Mouse (Mus musculus): ENCODE data around the gene Yif1b.
"Not testable (repeated sequence)": the region's sequence is repeated elsewhere in the genome, so short reads cannot be mapped to it uniquely, and the experiment has no call there.

Gene Yif1b

DNA sequence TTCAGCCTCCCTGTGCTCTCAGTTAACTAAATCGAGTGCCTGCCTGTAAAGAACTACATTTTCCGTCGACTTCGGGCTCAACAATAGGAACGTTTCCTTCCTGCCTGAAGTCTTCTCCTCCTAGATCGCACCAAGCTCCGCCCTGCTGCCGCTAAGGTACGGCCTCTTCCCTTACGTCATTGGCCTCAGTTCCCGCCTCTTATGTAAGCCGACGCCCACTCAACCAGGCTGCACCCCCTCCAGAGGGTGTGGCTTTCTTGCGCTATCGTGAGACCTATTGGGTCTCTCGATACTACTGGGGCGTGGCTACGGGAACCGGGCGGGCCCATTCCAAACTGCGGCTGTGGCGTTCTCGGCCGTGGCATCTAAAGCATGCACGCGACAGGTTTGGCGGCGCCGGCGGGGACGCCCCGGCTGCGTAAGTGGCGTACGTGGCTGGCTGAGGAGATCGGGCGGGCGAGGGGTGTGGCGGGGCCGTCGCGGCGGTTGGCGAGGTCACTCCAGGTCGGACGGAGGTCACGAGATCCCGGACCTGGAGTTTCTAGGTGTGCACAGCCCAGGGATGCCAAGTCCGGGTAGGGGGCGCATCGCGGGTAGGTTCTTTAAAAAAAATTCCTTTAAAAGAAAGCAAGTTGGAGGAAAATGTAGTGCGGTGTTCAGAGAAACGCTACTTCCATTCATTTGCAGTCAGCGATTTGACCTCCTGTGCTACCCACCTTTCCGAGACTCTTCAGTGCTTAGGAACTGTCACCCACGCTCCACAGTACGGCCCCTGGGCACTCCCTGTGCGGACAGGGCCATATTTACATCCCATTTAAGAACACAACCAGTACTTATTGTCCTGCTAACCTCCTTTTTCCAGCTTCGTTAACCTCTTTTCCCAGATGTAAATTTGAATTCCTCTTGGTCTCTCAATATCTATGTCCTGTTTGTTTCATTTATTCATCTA, at the start of gene Yif1b:
Yif1b (plus strand) TSS at position 311 of the 949 bp plus-strand sequence.
- ATAC-seq (ENCODE audit: low TSS enrichment), result peak; percentile 96

DNA sequence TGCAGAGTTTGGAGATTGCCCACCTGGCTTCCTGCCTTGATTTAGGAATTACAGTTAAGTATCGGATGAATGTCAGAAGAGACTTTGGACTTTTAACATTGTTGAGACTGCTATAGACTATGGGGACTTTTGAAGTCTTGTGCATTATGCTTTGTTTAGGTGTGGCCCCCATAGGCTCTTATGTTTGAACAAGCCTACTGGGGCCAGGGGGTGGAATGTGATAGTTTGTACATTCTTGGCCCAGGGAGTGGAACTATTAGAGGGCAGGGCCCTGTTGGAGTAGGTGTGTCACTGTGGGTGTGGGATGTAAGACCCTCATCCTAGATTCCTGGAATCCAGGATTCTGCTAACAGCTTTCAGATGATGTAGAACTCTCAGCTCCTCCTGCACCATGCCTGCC, 43.9 kb upstream of the Yif1b start:
- ATAC-seq (ENCODE audit: low TSS enrichment), result not testable (repeated sequence)

DNA sequence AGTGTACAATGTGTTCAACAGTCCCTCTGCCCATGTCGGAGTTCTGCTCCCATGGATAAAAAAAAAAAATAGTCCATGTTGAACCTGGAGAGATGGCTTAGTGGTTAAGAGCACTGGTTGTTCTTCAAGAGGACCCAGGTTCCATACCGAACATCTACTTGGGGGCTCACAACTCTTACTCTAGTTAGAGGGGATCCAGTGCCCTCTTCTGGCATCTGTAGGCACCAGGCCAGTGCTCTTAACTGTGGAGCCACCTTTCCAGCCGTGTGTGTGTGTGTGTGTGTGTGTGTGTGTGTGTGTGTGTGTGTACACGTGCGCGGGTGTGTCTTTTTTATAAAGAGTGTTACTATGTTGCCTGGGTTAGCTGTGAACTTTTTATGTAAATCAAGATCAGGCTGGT, 35.6 kb upstream of the Yif1b start:
- ATAC-seq (ENCODE audit: low TSS enrichment), result no peak

DNA sequence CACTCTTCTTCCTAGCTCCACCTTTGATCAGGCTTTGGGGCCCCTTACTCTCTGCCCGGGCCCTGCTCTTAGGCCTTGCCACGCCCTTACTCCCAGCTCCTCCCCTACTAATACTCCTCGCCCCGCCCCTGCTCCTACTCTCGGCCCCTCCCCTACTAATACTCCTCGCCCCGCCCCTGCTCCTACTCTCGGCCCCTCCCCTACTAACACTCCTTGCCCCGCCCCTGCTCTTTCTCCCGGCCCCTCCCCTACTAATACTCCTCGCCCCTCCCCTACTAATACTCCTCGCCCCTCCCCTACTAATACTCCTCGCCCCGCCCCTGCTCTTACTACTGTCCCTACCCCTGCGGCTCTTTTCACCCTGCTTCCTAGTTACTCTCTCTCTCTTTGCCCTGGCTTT, 27.1 kb upstream of the Yif1b start:
- ATAC-seq (ENCODE audit: low TSS enrichment), result not testable (repeated sequence)

DNA sequence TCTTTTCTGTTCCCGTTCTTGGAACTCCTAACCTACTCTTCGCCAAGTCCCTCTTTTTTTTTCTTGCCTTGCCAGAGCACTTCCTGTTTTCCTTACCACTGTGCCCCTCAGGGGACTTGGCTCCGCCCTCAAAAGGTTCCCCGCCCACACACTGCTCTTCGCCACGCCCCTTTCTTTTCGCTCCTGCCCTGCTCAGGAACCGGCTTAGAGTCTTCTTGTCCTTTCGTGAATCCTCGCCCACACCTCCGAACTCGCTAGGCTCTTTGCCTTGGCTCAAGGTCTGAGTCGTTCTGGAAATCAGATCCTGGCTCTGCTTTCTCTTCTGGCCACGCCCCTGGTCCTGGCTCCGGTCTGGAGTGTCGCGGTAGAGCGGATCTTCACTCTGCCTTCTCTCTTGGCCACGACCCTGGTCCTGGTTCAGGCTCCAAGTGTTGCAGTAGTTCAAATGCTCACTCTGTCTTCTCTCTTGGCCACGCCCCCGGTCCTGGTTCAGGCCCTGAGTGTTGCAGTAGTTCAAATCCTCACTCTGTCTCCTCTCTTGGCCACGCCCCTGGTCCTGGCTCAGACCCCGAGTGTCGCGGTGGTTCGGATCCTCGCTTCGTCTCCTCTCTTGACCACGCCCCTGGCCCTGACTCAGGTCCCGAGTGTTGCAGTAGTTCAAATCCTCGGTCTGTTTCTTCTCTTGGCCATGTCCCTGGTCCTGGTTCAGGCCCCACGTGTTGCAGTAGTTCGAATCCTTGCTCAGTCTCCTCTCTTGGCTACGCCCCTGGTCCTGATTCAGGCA, 26.5 kb upstream of the Yif1b start:
- ATAC-seq (ENCODE audit: low TSS enrichment), result no peak

DNA sequence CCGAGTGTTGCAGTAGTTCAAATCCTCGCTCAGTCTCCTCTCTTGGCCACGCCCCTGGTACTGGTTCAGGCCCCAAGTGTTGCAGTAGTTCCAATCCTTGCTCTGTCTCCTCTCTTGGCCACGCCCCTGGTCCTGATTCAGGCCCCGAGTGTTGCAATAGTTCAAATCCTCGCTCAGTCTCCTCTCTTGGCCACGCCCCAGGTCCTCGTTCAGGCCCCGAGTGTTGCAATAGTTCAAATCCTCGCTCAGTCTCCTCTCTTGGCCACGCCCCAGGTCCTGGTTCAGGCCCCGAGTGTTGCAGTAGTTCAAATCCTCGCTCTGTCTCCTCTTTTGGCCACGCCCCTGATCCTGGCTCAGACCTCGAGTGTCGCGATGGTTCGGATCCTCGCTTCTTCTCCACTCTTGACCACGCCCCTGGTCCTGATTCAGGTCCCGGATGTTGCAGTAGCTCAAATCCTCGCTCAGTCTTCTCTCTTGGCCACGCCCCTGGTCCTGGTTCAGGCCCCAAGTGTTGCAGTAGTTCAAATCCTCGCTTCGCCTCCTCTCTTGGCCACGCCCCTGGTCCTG, 25.8 kb upstream of the Yif1b start:
- no peak for ATAC-seq (ENCODE audit: low TSS enrichment)

DNA sequence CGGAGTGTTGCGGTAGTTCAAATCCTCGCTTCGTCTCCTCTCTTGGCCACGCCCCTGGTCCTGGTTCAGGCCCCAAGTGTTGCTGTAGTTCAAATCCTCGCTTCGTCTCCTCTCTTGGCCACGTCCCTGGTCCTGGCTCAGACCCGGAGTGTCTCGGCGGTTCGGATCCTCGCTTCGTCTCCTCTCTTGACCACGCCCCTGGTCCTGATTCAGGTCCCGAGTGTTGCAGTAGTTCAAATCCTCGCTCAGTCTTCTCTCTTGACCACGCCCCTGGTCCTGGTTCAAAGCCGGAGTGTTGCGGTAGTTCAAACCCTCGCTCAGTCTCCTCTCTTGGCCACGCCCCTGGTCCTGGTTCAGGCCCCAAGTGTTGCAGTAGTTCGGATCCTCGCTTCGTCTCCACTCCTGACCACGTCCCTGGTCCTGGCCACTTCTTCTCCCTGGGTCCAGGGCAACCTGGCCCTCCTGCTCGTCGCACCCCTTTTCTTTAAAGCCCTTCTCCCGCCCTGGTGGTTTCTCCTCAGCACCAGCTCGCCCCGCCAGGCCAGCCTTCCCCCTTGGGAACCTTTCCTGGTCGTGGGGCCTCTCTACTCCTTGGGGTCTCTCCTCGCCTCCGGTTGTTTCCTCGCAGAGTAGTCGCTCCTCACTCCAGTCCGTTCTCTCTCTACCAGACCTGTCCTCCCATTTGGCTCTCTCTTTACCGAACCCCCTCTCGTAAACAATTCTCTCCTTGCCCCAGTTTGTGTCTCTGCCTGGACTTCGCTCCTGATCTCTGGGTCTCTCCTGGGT, 25.2 kb upstream of the Yif1b start:
- not testable (repeated sequence) for ATAC-seq (ENCODE audit: low TSS enrichment)

DNA sequence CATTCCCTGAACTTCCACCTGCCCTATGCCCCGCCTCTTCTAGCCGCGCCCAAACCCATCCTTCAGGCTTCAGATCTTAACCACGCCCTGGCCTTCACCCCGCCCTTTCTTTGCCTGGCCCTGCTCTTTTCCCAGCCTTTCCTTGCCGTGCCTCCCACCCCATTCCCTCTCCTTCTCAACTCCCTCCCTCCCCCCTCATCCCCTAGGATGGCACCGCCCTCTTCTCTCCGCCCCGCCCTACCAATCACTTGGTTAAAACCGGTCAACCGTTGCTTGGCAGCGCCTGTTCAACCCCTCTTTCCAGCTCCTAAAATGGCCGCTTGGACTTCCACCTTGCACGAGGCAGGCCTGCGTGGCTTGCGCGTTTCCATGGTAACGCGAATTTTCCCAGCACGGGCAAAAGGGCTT, 24.4 kb upstream of the Yif1b start, which contains the start of gene Catsperg1:
Catsperg1 (minus strand) TSS at position 361 of the 408 bp plus-strand sequence.
- ATAC-seq (ENCODE audit: low TSS enrichment), result no peak

DNA sequence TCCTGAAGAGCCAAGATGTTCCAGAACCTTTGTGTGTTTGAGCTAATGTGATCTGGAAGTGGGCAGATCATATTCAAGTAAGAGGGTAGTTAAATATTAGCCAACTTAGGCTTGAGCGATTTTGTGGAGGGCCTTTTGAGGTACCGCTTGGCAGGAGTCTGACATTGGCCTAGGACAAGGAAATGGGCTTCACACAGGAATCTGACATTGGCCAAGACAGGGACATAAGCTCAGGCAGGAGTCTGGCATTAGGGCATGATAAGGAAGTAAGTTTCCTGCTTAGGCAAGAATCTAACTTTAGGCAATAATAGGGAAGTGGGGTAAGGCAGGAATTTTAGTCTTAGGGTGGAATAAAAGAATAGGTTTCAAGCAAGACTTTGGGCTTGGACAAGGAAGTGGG, 23.9 kb upstream of the Yif1b start:
- no peak for ATAC-seq (ENCODE audit: low TSS enrichment)

DNA sequence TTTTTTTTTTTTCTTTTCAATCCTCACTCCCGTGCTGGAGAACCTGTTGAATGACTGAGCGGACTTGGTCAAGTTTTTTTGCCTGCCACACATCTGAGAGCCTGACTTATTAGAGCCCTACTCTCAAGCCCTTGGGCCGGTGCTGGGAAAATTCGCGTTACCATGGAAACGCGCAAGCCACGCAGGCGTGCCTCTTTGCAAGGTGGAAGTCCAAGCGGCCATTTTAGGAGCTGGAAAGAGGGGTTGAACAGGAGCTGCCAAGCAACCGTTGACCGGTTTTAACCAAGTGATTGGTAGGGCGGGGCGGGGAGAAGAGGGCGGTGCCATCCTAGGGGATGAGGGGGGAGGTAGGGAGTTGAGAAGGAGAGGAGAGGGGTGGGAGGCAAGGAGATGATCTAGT, 23.3 kb upstream of the Yif1b start:
- ATAC-seq (ENCODE audit: low TSS enrichment), result no peak

DNA sequence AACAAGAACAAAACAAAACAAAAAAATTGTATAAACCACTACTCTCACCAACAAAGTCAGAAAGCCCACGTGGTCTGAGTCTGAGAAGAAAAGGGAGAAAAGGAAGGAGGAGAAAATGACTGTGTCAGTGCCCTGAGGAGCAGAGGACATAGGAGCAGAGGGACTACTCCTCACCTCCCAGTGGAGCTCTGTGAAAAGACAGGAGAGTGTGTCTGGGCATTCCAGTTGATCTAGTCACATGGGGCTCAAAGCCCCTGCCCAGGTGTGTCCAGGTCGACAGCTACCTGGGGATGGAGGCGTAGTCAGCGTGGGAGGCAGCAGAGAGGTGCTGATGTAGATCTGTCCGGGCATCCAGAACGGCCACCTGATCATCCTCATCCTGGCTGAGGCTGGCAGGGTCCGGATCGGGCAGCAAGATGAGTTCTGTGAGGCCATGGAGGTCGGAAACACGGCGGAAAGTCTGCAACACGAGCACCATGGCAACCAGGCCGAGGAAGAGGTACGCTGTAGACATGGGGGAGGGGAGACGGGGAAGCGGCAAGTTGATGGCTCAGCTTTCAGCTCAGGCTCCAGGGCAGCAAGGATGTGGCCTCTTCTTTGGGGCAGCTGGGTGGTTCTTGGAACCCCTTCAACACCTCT, 13.3 kb upstream of the Yif1b start:
- no peak; the same call in 1 of the 2 replicates for ATAC-seq (ENCODE audit: low TSS enrichment)

DNA sequence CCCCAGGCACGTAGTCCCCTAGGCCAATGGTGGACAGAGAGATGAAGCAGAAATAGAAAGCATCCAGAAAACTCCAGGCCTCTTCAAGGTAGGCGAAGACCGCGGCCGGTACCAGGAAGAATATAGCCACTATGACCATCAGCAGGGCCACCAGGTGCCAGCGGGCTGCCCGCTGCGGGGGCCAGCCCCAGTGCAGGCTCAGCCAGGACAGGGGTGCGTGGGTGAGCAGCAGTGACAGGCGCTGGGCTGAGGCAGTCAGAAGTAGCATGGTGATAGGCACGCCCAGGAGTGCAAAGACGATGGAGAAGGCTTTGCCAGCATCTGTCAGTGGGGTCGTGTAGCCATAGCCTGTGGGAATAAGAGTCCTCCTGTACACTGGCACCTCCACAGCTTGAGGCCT, 12.6 kb upstream of the Yif1b start:
- ATAC-seq (ENCODE audit: low TSS enrichment), result peak; percentile 50; the same call in 1 of the 2 replicates

DNA sequence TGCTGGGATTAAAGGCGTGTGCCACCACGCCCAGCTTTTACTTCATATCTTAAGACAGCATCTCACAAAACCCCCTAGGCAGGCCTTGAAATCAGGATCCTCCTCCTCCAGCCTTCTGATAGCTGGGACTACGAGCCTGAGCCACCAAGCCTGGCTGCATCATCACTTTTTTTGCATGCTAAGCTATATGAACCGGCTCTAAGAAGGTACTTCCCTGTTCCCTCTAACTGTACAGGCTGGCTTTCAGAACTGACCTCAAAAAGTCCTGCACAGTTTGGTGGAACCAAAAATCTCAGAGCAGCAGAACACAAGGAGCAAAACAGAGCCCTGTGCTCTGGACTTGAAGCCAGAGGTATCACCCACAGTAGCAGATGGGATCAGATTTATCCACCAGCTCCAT, 9.9 kb upstream of the Yif1b start:
- ATAC-seq (ENCODE audit: low TSS enrichment), result no peak

DNA sequence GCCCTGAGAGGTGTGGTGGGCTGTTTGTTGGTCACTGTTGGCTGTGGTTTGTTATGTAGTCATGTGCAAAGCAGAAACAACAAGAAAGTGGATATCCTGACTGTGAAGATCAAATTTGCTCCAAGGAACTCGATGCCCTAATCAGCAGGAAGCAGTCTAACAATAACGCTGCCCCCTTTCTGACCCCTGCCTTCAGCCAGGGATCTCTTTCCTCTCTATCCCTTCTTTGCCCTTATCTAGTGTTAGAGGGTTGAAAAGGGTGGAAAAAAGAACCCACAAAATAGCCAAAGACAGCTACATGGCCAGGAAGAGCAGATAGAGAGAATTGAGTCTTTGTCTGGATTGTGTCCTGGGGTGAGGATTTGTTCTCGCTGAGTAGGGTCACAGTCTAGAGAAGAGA, 7.6 kb upstream of the Yif1b start:
- no peak for ATAC-seq (ENCODE audit: low TSS enrichment)

DNA sequence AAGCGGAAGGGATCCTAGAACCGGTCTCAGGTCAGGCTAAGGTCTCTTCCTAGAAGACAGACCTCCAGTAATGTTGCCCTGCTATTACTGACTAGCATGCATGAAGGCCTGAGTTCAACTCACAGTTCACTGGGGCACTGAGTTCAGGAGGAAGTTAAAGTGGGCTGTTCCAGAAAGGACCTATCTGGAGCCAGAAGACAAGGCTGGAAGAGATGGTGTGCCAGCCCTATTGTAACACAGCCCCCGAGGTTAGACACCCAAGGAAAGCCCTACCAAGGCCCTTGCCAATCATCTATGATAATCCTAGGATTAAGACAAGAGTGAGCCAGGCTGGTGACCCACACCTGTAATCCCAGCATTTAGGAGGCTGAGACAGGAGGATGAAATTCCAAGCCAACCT, 6.6 kb upstream of the Yif1b start:
- ATAC-seq (ENCODE audit: low TSS enrichment), result no peak

DNA sequence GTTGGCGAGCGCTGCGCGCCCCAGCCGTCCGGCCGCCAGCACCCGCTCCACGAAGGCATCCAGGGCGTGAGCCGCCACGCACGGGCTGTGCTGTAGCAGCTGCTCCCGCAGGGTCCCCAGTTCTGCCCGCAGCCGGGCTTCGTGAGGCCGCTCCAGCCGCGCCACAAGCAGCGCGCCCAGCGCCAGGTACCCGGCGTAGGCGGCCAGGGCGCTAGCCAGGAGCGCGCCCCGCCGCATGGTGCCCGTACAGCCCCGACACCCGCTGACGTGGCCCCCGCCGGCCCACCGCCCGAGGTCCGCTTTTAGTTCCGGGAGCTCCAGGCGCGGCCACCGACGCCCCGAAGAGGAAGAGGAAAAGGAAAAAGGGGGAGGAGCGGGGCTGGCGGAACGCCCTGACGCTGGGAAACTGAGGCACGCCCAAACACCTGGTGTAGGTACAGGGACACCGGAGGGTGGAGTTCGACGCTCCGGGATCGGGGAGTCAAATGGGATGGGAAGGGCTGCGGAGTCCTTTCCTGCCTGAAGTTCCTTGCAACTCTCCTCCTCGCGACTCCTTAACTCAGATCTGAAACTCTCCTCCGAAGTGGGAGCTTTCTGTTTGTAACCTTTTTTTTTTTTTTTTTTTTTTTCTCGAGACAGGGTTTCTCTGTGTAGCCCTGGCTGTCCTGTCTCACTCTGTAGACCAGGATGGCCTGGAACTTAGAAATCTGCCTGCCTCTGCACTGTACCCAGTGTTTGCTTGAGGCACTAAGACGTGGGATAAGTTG, 5.7 kb upstream of the Yif1b start, which contains the start of gene Kcnk6:
Kcnk6 (minus strand) TSS at position 269 of the 767 bp plus-strand sequence.
- peak; percentile 34; the same call in 1 of the 2 replicates for ATAC-seq (ENCODE audit: low TSS enrichment)

DNA sequence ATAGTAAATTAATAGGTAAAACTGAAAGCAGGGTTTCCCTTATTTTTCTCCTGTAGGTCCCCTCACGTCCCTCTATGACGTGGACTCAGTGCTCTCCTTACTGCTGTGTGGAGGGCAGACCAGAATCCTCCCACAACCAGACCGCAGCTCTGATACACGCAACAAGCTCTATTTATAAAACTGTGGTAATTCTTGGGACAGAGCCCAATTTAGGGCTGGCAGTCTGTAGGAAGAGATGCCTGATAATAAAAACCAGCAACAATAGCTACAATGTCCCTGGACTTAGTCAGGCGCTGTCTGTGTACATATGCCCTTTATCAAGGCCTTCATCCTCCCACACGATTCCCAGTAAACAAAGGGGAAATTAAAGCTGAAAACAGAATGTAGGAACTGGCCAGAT, 4.4 kb upstream of the Yif1b start:
- ATAC-seq (ENCODE audit: low TSS enrichment), result no peak

DNA sequence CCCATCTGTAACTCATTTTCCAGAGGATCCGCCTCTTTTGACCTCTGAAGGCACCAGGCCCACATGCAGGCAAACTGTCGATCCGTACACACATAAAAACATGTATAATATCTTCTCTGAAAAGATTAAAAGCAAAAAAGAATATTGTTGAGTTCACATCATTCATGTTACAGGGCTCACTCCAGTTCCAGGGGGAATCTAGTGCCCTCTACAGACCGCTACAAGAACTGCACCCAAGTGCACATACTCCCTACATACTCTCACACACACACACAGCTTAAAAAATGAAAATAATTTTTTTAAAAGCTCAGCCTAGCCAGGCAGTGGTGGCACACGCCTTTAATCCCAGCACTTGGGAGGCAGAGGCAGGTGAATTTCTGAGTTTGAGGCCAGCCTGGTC, 3.5 kb upstream of the Yif1b start:
- ATAC-seq (ENCODE audit: low TSS enrichment), result no peak

DNA sequence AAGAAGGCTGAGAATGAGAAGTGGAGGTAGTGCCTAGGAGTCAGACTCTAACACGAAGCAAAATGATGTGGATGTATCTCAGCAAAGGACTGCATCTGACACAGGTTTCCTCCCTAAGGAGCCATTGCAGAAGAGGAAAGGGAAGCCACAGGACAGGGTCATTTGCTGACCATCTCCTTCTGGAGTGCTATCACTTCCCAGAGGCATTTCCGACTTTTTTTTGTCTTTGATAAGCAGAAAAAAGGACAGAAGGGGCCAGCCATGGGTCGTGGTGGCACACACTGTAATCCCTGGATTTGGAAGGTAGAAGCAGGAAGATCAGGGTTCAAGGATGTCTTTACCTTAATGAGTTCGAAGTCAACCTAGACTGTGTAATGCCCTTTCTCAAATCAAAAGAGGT, 1.5 kb upstream of the Yif1b start:
- no peak for ATAC-seq (ENCODE audit: low TSS enrichment)

DNA sequence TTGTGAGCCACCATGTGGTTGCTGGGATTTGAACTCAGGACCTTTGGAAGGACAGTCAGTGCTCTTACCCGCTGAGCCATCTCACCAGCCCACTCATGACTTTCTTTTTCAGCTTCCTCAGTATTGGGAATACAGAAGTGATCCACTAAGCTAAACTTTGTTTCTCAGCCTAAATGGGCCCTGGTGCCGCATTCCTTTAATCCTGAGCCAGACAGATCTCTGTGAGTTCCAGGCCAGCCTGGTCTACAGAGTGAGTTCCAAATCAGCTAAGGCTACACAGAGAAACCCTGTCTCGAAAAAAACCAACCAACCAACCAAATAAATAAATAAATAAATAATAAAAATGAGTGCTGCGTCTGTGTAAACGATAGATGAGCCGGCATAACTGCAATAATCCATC, 533 bp upstream of the Yif1b start:
- not testable (repeated sequence) for ATAC-seq (ENCODE audit: low TSS enrichment)
